Mouse (Mus musculus) MEL (cell line): Measurements from ENCODE around the gene Clec1b. TPM values are rescaled to one million over a fixed set of nuclear protein-coding genes. Genes with fewer than 3 reads are reported as not detected.

Experiments
- DNase-seq: peaks from one replicate; pipeline ENCODE4 v3.0.0; 2011; ENCODE audit warnings: low read depth, low spot score
- H3K27ac ChIP-seq: 2 replicates; pipeline ENCODE4 v1.5.1; 2012; ENCODE audit warnings: low read depth, mild to moderate bottlenecking, control low read depth, low read length, moderate library complexity; ENCODE audit not compliant: control insufficient read depth
- H3K27me3 ChIP-seq, 2 experiments: fragments of 150-350 bp in 1 of 2; sonication (generic) in 1 of 2; 2 replicates each; pipeline ENCODE4 v1.6.1; 2012; ENCODE audit warnings: low read length in 2 of 2, mild to moderate bottlenecking in 2 of 2, improper control_type of control experiment in 1 of 2, moderate library complexity in 1 of 2; ENCODE audit not compliant: insufficient read depth in 2 of 2, control insufficient read depth in 1 of 2
- H3K36me3 ChIP-seq, 2 experiments: 2 replicates each; pipeline ENCODE4 v1.6.1; 2012 to 2014; ENCODE audit warnings: low read length in 2 of 2, improper control_type of control experiment in 1 of 2, inconsistent platforms in 1 of 2, mild to moderate bottlenecking in 1 of 2; ENCODE audit not compliant: insufficient read depth in 2 of 2, control insufficient read depth in 1 of 2
- H3K4me1 ChIP-seq, 2 experiments: fragments of 150-350 bp in 1 of 2; sonication (generic) in 1 of 2; 2 replicates each; pipeline ENCODE4 v1.6.1; 2012; ENCODE audit warnings: low read length in 2 of 2, improper control_type of control experiment in 1 of 2, mild to moderate bottlenecking in 1 of 2; ENCODE audit not compliant: insufficient read depth in 2 of 2, control insufficient read depth in 1 of 2
- H3K4me3 ChIP-seq, 2 experiments: fragments of 150-350 bp in 1 of 2; sonication (generic) in 1 of 2; 2 replicates each; pipeline ENCODE4 v1.5.1; 2012; ENCODE audit warnings: low read depth in 2 of 2, low read length in 2 of 2, mild to moderate bottlenecking in 2 of 2, moderate library complexity in 2 of 2, control low read depth in 1 of 2, improper control_type of control experiment in 1 of 2; ENCODE audit not compliant: control insufficient read depth in 1 of 2, insufficient read depth in 1 of 2
- H3K79me2 ChIP-seq: 2 replicates; pipeline ENCODE4 v1.6.1; 2012; ENCODE audit warnings: mild to moderate bottlenecking, low read length, moderate library complexity; ENCODE audit not compliant: control insufficient read depth, poor library complexity, insufficient read depth
- H3K9ac ChIP-seq: 2 replicates; pipeline ENCODE4 v1.6.1; 2012; ENCODE audit warnings: low read depth, mild to moderate bottlenecking, control low read depth, low read length, moderate library complexity; ENCODE audit not compliant: control insufficient read depth, poor library complexity, severe bottlenecking
- H3K9me3 ChIP-seq: fragments of 150-350 bp; sonication (generic); replicated peaks from 2 replicates; pipeline ENCODE4 v1.6.1; 2012; ENCODE audit warnings: mild to moderate bottlenecking, low read length, improper control_type of control experiment, moderate library complexity; ENCODE audit not compliant: insufficient read depth
- BHLHE40 ChIP-seq: IDR thresholded peaks from 2 replicates; pipeline ENCODE4 v1.6.1; 2012; ENCODE audit warnings: low read depth, mild to moderate bottlenecking, inconsistent platforms, low read length, improper control_type of control experiment, borderline replicate concordance
- CHD1 ChIP-seq: IDR thresholded peaks from 2 replicates; pipeline ENCODE4 v1.6.1; 2012; ENCODE audit warnings: low read depth, mild to moderate bottlenecking, inconsistent platforms, low read length, improper control_type of control experiment
- CHD2 ChIP-seq: IDR thresholded peaks from 2 replicates; pipeline ENCODE4 v1.6.1; 2011; ENCODE audit warnings: low read length, improper control_type of control experiment
- CTCF ChIP-seq, 3 experiments: IDR thresholded peaks in 2 of 3; conservative IDR thresholded peaks in 1 of 3; 2 replicates each; pipeline ENCODE4 v1.5.1; 2011 to 2012; ENCODE audit warnings: low read length in 3 of 3, low read depth in 2 of 3, mild to moderate bottlenecking in 2 of 3, improper control_type of control experiment in 1 of 3, inconsistent platforms in 1 of 3, mixed read lengths in 1 of 3, moderate library complexity in 1 of 3; ENCODE audit not compliant: control insufficient read depth in 1 of 3, insufficient read depth in 1 of 3, poor library complexity in 1 of 3, severe bottlenecking in 1 of 3
- ELF1 ChIP-seq: IDR thresholded peaks from 2 replicates; pipeline ENCODE4 v1.6.1; 2014; ENCODE audit warnings: low read depth, mild to moderate bottlenecking, inconsistent platforms, low read length, improper control_type of control experiment, moderate library complexity
- EP300 ChIP-seq, 2 experiments: IDR thresholded peaks; 2 replicates each; pipeline ENCODE4 v1.6.1; 2011; ENCODE audit warnings: improper control_type of control experiment in 2 of 2, low read length in 2 of 2, low read depth in 1 of 2, mild to moderate bottlenecking in 1 of 2
- GABPA ChIP-seq: IDR thresholded peaks from 2 replicates; pipeline ENCODE4 v1.6.1; 2012; ENCODE audit warnings: low read depth, mild to moderate bottlenecking, inconsistent platforms, low read length, improper control_type of control experiment, moderate library complexity
- GATA1 ChIP-seq: IDR thresholded peaks from 2 replicates; pipeline ENCODE4 v1.6.1; 2011; ENCODE audit warnings: low read depth, low read length, improper control_type of control experiment
- MAFK ChIP-seq: IDR thresholded peaks from 2 replicates; pipeline ENCODE4 v1.6.1; 2011; ENCODE audit warnings: low read depth, mild to moderate bottlenecking, low read length, improper control_type of control experiment, borderline replicate concordance
- MAX ChIP-seq: IDR thresholded peaks from 2 replicates; pipeline ENCODE4 v1.6.1; 2011; ENCODE audit warnings: low read length, improper control_type of control experiment
- MYC ChIP-seq: IDR thresholded peaks from 2 replicates; pipeline ENCODE4 v1.6.1; 2011; ENCODE audit warnings: low read depth, mild to moderate bottlenecking, low read length, improper control_type of control experiment, moderate library complexity
- NELFE ChIP-seq: IDR thresholded peaks from 2 replicates; pipeline ENCODE4 v1.6.1; 2011; ENCODE audit warnings: low read depth, low read length, improper control_type of control experiment
- NRF1 ChIP-seq: IDR thresholded peaks from 2 replicates; pipeline ENCODE4 v1.6.1; 2014; ENCODE audit warnings: low read depth, mild to moderate bottlenecking, inconsistent platforms, low read length, improper control_type of control experiment, moderate library complexity; ENCODE audit not compliant: poor library complexity, insufficient read depth, severe bottlenecking
- POLR2A ChIP-seq, 2 experiments: IDR thresholded peaks; 2 replicates each; pipeline ENCODE4 v1.6.1; 2011 to 2012; ENCODE audit warnings: low read length in 2 of 2, mild to moderate bottlenecking in 2 of 2, control low read depth in 1 of 2, improper control_type of control experiment in 1 of 2, low read depth in 1 of 2, moderate library complexity in 1 of 2; ENCODE audit not compliant: control insufficient read depth in 1 of 2, insufficient read depth in 1 of 2, poor library complexity in 1 of 2
- POLR2AphosphoS2 ChIP-seq: IDR thresholded peaks from 2 replicates; pipeline ENCODE4 v1.6.1; 2011; ENCODE audit warnings: low read length, improper control_type of control experiment
- POLR2AphosphoS5 ChIP-seq: IDR thresholded peaks from 2 replicates; pipeline ENCODE4 v1.6.1; 2012; ENCODE audit warnings: low read depth, borderline replicate concordance, mild to moderate bottlenecking, inconsistent platforms, low read length, moderate library complexity, mixed read lengths
- SMC3 ChIP-seq: IDR thresholded peaks from 2 replicates; pipeline ENCODE4 v1.6.1; 2011; ENCODE audit warnings: low read depth, low read length, improper control_type of control experiment
- TAL1 ChIP-seq: IDR thresholded peaks from 2 replicates; pipeline ENCODE4 v1.6.1; 2012; ENCODE audit warnings: mild to moderate bottlenecking, inconsistent platforms, low read length, moderate library complexity, mixed read lengths
- TBP ChIP-seq: IDR thresholded peaks from 2 replicates; pipeline ENCODE4 v1.8.0; 2011; ENCODE audit warnings: low read depth, low read length, improper control_type of control experiment
- TCF12 ChIP-seq: IDR thresholded peaks from 2 replicates; pipeline ENCODE4 v1.6.1; 2014; ENCODE audit warnings: low read depth, mild to moderate bottlenecking, inconsistent platforms, low read length, improper control_type of control experiment, moderate library complexity
- USF1 ChIP-seq: IDR thresholded peaks from 2 replicates; pipeline ENCODE4 v1.6.1; 2014; ENCODE audit warnings: low read depth, mild to moderate bottlenecking, inconsistent platforms, low read length, improper control_type of control experiment, moderate library complexity
- ZC3H11A ChIP-seq: IDR thresholded peaks from 2 replicates; pipeline ENCODE4 v1.6.1; 2012; ENCODE audit warnings: low read depth, mild to moderate bottlenecking, inconsistent platforms, low read length, improper control_type of control experiment
- ZKSCAN1 ChIP-seq: IDR thresholded peaks from 2 replicates; pipeline ENCODE4 v1.6.1; 2012; ENCODE audit warnings: low read depth, mild to moderate bottlenecking, inconsistent platforms, low read length, improper control_type of control experiment, moderate library complexity
- ZNF384 ChIP-seq: IDR thresholded peaks from 2 replicates; pipeline ENCODE4 v1.6.1; 2012; ENCODE audit warnings: low read depth, mild to moderate bottlenecking, inconsistent platforms, low read length, improper control_type of control experiment
- polyA plus RNA-seq, 2 experiments: library from polyadenylated mRNA; stranded (reverse) in 1 of 2; unstranded in 1 of 2; fragments of >175 nt in 1 of 2; fragments of >200 nt in 1 of 2; gene quantifications; 2 replicates each; pipeline versions ENCODE4 v1.2.1 to v1.2.4; 2012; ENCODE audit warnings: low replicate concordance in 2 of 2, low read depth in 1 of 2; ENCODE audit not compliant: insufficient read length in 2 of 2, insufficient read depth in 1 of 2, missing spikeins in 1 of 2
- total RNA-seq: library from RNA; depleted of rRNA; stranded (reverse); fragments of 300-350 nt; gene quantifications from 2 replicates; pipeline ENCODE4 v1.2.3, GENCODE M21; 2012

Clec1b gene
- total and polyA plus RNA-seq, 3 experiments: not detected

DNA sequence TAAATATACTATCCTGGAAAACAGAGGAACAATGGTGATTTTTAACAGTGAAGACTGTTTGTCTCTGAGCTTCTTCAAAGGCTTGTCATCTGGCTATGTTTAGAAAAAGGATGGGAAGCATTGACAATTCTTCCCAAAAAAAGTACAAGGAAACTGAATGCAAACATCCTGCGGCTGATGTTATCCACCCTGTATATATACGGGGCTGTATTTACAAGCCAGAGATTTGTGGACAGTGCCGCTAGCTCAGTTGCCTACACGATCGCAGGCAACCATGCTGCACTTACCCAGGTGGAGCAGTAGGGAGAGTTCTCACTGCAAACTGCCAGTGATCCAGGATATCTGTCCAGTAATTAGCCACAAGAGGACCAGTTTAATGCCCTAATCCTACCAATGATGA lies 28.1 kb downstream of the Clec1b start:
- H3K27ac ChIP-seq: no peak overlapping the region
- H3K9ac ChIP-seq: no peak overlapping the region
- no peaks in the 10 kb centered on the region for H3K79me2 ChIP-seq
- H3K9me3 ChIP-seq: no peaks in the 10 kb centered on the region
- H3K27me3 ChIP-seq: peaks cover 0 to 4% of the 10 kb centered on the region in 2 experiments; a peak in 1 of 4 replicates
- H3K4me1 ChIP-seq: peaks cover 0 to 3% of the 10 kb centered on the region in 2 experiments; a peak in 1 of 4 replicates
- TF ChIP-seq MYC (no peak), POLR2A (IDR thresholded peaks at IDR 0.05; ENCODE audit: control insufficient read depth in 1 of 2, insufficient read depth in 1 of 2, low read depth in 1 of 2, low read length in 2 of 2, poor library complexity in 1 of 2) (no peak), ELF1 (no peak), ZKSCAN1 (no peak), GATA1 (no peak), USF1 (no peak), CTCF (IDR thresholded peaks at IDR 0.05 in 2 of 3, conservative IDR thresholded peaks at IDR 0.05 in 1 of 3; ENCODE audit: control insufficient read depth in 1 of 3, insufficient read depth in 1 of 3, low read depth in 2 of 3, low read length in 3 of 3, poor library complexity in 1 of 3, severe bottlenecking in 1 of 3) (no peak), MAFK (no peak), CHD1 (no peak), POLR2AphosphoS5 (no peak), ZC3H11A (no peak), CHD2 (no peak), MAX (no peak)
- H3K4me3 ChIP-seq: no peak overlapping the region
- no peaks in the 10 kb centered on the region; a peak in 1 of 4 replicates for H3K36me3 ChIP-seq
- DNase-seq: no peak

- DNase-seq: peak; percentile 15
- Histone ChIP-seq H3K9ac (no peak overlapping the region), H3K36me3 (no peaks in the 10 kb centered on the region; a peak in 1 of 4 replicates), H3K27ac (no peak overlapping the region)
- TF ChIP-seq NELFE: no peak
- peak; percentile 10; the same call in 1 of the 2 replicates for TF ChIP-seq TCF12
- no peak for TF ChIP-seq SMC3
- no peak for TF ChIP-seq CHD2
- TF ChIP-seq POLR2AphosphoS2: no peak
- TF ChIP-seq TAL1: peak; percentile 35
- TF ChIP-seq CHD1: no peak
- no peak for TF ChIP-seq GABPA
- 0 out of 2 replicates have a peak, but pooled peaks have one; percentile 6 for TF ChIP-seq GATA1
- TF ChIP-seq MAFK: no peak
- TF ChIP-seq NRF1: no peak
- peak; percentile 43; the same call in 1 of the 2 replicates for TF ChIP-seq BHLHE40
- no peak for TF ChIP-seq ZKSCAN1
- TF ChIP-seq MYC: no peak
- TF ChIP-seq ZNF384: no peak
- TF ChIP-seq CTCF (IDR thresholded peaks at IDR 0.05 in 2 of 3, conservative IDR thresholded peaks at IDR 0.05 in 1 of 3; ENCODE audit: control insufficient read depth in 1 of 3, insufficient read depth in 1 of 3, low read depth in 2 of 3, low read length in 3 of 3, poor library complexity in 1 of 3, severe bottlenecking in 1 of 3): no peak
- peak; percentile 16 to 32; a peak in 2 of 4 replicates for TF ChIP-seq EP300 (IDR thresholded peaks at IDR 0.05; ENCODE audit: low read depth in 1 of 2, low read length in 2 of 2)
- no peak for TF ChIP-seq TBP
- TF ChIP-seq, all 39 proteins: peak for 5
- Histone ChIP-seq H3K79me2 (no peaks in the 10 kb centered on the region), H3K4me1 (peaks cover 0 to 3% of the 10 kb centered on the region in 2 experiments; a peak in 1 of 4 replicates), H3K4me3 (no peak overlapping the region), H3K27me3 (peaks cover 0 to 4% of the 10 kb centered on the region in 2 experiments; a peak in 1 of 4 replicates), H3K9me3 (no peaks in the 10 kb centered on the region)
Observed at GRCm38 (mm10) chr6:129425812-129426211, 28.7 kb downstream of the Clec1b start.
